In genomic region chr3:52105156-52105555, GRCm38 (mm10) we compare ENCODE assay signal across 8 mouse cellular contexts. TPM values are rescaled to one million over a fixed set of nuclear protein-coding genes. Genes with fewer than 3 reads are reported as not detected.
DNase-seq lines count a peak whose midpoint lies in the region; ATAC-seq and TF ChIP-seq lines count a peak whose summit lies in the region.

No protein-coding gene starts in this region.

- H3K4me2 ChIP-seq in kidney, embryonic 16.5 days (replicated peaks; ENCODE audit: low read depth, low read length) = peak overlapping the region; percentile 70
- H3K4me2 ChIP-seq in myocyte (ENCODE audit: low read depth) = peak overlapping the region; percentile 62

- peak overlapping the region; percentile 95 for H3K9ac ChIP-seq in kidney, embryonic 16.5 days (replicated peaks; ENCODE audit: low read length)

- peak; percentile 34 to 40 for DNase-seq in left cerebral cortex, postnatal 14 days (ENCODE audit: low spot score in 2 of 2)
- no peak for DNase-seq in left cerebral cortex, postnatal 4 days
- peak; percentile 88 for DNase-seq in NIH3T3 (ENCODE audit: low read depth)
- DNase-seq in forebrain, embryonic 10.5 days (ENCODE audit: extremely low spot score, low spot score) = no peak
- DNase-seq in adrenal gland, postnatal 10 days = no peak
- DNase-seq in ovary, postnatal 10 days (ENCODE audit: low spot score) = no peak

- peak overlapping the region; percentile 94 for H3K4me3 ChIP-seq in forebrain, embryonic 10.5 days
- H3K4me3 ChIP-seq in kidney, embryonic 16.5 days (ENCODE audit: low read length) = peak overlapping the region; percentile 89
- H3K4me3 ChIP-seq in myocyte = peak overlapping the region; percentile 97

- H3ac ChIP-seq in myocyte (ENCODE audit: control insufficient read depth, insufficient read length) = peak overlapping the region; percentile 94

- WGBS in forebrain, embryonic 10.5 days = 2% methylated on average over 19 of the region's 20 CpGs
- WGBS in kidney, embryonic 16.5 days = under 1% methylated on average over 17 of the region's 20 CpGs

- no peaks in the 10 kb centered on the region for H3K36me3 ChIP-seq in forebrain, embryonic 10.5 days (replicated peaks)
- H3K36me3 ChIP-seq in kidney, embryonic 16.5 days (ENCODE audit: insufficient read depth, low read length) = no peaks in the 10 kb centered on the region
- H3K36me3 ChIP-seq in myocyte (ENCODE audit: control insufficient read depth, insufficient read depth) = no peaks in the 10 kb centered on the region

- H3K27ac ChIP-seq in forebrain, embryonic 10.5 days = peak overlapping the region; percentile 98
- peak overlapping the region; percentile 99 for H3K27ac ChIP-seq in kidney, embryonic 16.5 days (ENCODE audit: low read length)

- intact Hi-C loops in left cerebral cortex, postnatal 14 days (cut with DNase I) = loop anchor here (2.0 kb wide), 1 partner anchor 92 kb away; no protein-coding TSS in a partner anchor
- intact Hi-C loops in left cerebral cortex, postnatal 4 days (cut with DNase I) = loop anchor here (5.0 kb wide), 2 partner anchors 77 to 218 kb away; no protein-coding TSS in a partner anchor

- H3K27me3 ChIP-seq in forebrain, embryonic 10.5 days (ENCODE audit: poor library complexity, severe bottlenecking) = no peaks in the 10 kb centered on the region
- no peaks in the 10 kb centered on the region for H3K27me3 ChIP-seq in kidney, embryonic 16.5 days (ENCODE audit: insufficient read depth, low read length)
- H3K27me3 ChIP-seq in myocyte (ENCODE audit: control insufficient read depth, insufficient read depth, insufficient read length) = no peaks in the 10 kb centered on the region

- ATAC-seq in kidney, embryonic 16.5 days (ENCODE audit: low FRiP score, low TSS enrichment) = no peak

- H3K9me3 ChIP-seq in forebrain, embryonic 10.5 days = 0 out of 2 replicates have a peak, but pooled peaks cover 4% of the 10 kb centered on the region
- no peaks in the 10 kb centered on the region for H3K9me3 ChIP-seq in kidney, embryonic 16.5 days (ENCODE audit: low read length)

- TF ChIP-seq POLR2A in myocyte (IDR thresholded peaks at IDR 0.05; ENCODE audit: insufficient read length, low read depth) = no peak

- peaks cover 26% of the 10 kb centered on the region for H3K79me2 ChIP-seq in myocyte (ENCODE audit: control insufficient read depth, insufficient read depth)

- H3K4me1 ChIP-seq in forebrain, embryonic 10.5 days = peaks cover 31% of the 10 kb centered on the region
- peaks cover 10% of the 10 kb centered on the region; the same call in 1 of the 2 replicates for H3K4me1 ChIP-seq in kidney, embryonic 16.5 days (ENCODE audit: insufficient read depth, low read length)

TF ChIP-seq in myocyte, 11 proteins besides CTCF, POLR2A, EP300 and RAD21:
- TF ChIP-seq MYOD1 (IDR thresholded peaks at IDR 0.05; ENCODE audit: control insufficient read depth in 1 of 3, insufficient read length in 2 of 3, low read depth in 2 of 3) (peak in 2 of 3 experiments; percentile 16 to 27), TCF12 (IDR thresholded peaks at IDR 0.05; ENCODE audit: insufficient read depth, poor library complexity, severe bottlenecking) (no peak)

RNA-seq across cellular contexts. Expression of gene Maml3, which starts 0.3 kb away (rescaled TPM):
- total RNA-seq in left cerebral cortex, postnatal 14 days (2021) = 1 to 10 TPM; 8.2 to 9.7 TPM
- total RNA-seq in left cerebral cortex, postnatal 4 days (2021) = 1 to 10 TPM; 7.4 to 7.5 TPM
- polyA plus RNA-seq in forebrain, embryonic 10.5 days (2016; fragmentation: Nextera tagmentation; extraction: Ambion mirVana) = 5.6 TPM in 2 replicates
- polyA plus RNA-seq in kidney, embryonic 16.5 days (2015; fragmentation: Nextera tagmentation; extraction: Ambion mirVana) = 6.7 and 8.1 TPM in 2 replicates
- polyA plus RNA-seq in myocyte (2012; fragmentation: generic; extraction: Trizol) = 3.1 TPM
- 10 to 100 TPM in 1 of 2 experiments, 1 to 10 TPM in 1; 8.3 to 10.9 TPM for total RNA-seq in adrenal gland, postnatal 10 days (2021)

Comparison
In these comparisons a context has a peak if more than half of its experiments do, and no peak if none do; other contexts are left out.
1. DNase-seq: peak in left cerebral cortex, postnatal 14 days (2 of 2) and NIH3T3 (single experiment); none in left cerebral cortex, postnatal 4 days (single experiment), forebrain, embryonic 10.5 days (single experiment), adrenal gland, postnatal 10 days (single experiment) and ovary, postnatal 10 days (single experiment).
2. Peak in every context shown above with its lines, with median percentiles within 50 percentile points of each other: H3K4me3 ChIP-seq.